Mouse (Mus musculus): ENCODE results near the gene Zscan26. TPM values are rescaled to one million over a fixed set of nuclear protein-coding genes. Genes with fewer than 3 reads are reported as not detected.
"Not testable (repeated sequence)": the region's sequence is repeated elsewhere in the genome, so short reads cannot be mapped to it uniquely, and the experiment has no call there.

The Zscan26 gene
- polyA plus RNA-seq, 1 experiment from 2014 or later = 22.9 TPM

DNA sequence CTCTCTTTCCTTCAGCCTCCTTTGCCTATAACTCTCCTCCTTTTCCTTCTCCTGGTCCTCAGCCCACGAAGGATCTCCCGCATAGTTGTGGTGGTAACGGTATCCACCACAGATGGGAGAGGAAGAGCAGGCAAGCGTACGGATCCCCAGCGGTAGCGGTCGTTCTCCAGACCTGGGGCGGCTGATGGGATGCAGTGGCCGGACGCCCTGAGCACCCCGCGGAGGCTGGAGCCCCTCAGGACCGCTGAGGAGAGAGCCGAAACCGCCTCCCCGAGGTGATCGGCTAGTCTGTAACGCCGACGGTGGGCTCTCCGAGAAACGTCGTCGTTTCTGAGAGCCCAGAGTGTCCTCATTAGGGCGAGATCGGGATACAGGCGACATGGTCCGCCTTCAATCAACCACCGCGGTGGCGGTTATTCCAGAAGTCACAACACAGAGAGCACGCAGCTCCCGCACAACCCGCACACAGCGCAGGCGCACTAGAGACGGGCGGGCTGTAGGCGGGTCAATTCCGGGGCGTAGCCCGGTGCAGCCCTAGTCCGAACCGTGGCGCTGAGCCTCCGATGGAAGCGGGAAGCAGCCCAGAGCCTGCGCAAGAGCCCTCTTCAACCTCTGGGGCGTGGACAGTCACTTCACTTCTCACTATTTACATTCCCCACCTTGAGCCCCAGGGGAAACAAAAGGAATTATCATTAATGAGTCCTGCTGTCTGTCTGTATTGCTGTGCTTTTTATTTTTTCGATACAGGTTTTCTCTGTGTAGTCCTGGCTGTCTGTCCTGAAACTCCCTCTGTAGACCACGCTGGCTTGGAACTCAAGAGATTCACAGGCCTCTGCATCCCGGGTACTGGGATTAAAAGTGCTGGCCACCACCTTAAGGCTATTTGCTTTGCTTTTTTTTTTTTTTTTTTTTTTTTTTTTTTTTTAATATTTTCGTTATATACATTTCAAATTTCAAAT lies 14.8 kb upstream of the Zscan26 start, which contains the start of gene Nkapl:
Nkapl (minus strand) TSS at position 449 of the 959 bp plus-strand sequence.
- Histone ChIP-seq H3K4me2 (replicated peaks; ENCODE audit: low read depth, low read length) (peak within 1 kb of the TSS; percentile 97), H3K9me3 (ENCODE audit: low read length) (no peaks in the 10 kb centered on the region), H3K27ac (ENCODE audit: low read length) (0 out of 2 replicates have a peak within 1 kb of the TSS, but pooled peaks have one; percentile 24), H3K27me3 (ENCODE audit: insufficient read depth, low read length) (peaks cover 12% of the 10 kb centered on the region), H3K36me3 (ENCODE audit: insufficient read depth, low read length) (no peaks in the 10 kb centered on the region), H3K4me1 (ENCODE audit: insufficient read depth, low read length) (0 out of 2 replicates have a peak, but pooled peaks cover 2% of the 10 kb centered on the region), H3K4me3 (ENCODE audit: low read length) (peak within 1 kb of the TSS; percentile 72), H3K9ac (replicated peaks; ENCODE audit: low read length) (peak within 1 kb of the TSS; percentile 81)
- ATAC-seq (ENCODE audit: low FRiP score, low TSS enrichment) = peak; percentile 100
- WGBS = under 1% methylated on average over 53 of the region's 54 CpGs

DNA sequence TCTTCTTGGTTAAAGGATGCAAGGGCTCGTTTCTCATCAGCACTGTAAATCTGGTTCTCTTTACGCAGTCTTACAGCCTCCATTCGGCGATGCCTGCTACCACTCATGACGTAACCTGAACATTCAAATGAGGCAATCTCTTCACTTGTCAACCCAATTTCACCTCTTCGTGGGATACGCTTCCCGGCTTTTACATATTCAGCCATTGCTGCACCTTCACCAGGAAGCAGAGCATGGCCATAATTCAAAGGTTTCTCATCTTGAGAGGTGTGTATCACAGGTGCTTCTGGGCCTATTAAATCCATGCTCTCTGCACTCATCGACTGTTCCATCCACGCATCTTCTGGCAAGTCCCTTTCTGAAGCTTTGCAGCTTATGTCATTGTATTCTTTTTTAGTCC lies 13.8 kb upstream of the Zscan26 start:
- WGBS = 86% methylated on average over 10 of the region's 10 CpGs
- H3K9me3 ChIP-seq (ENCODE audit: low read length) = no peaks in the 10 kb centered on the region
- 0 out of 2 replicates have a peak, but pooled peaks cover 2% of the 10 kb centered on the region for H3K4me1 ChIP-seq (ENCODE audit: insufficient read depth, low read length)
- no peak overlapping the region for H3K27ac ChIP-seq (ENCODE audit: low read length)
- no peaks in the 10 kb centered on the region for H3K36me3 ChIP-seq (ENCODE audit: insufficient read depth, low read length)
- ATAC-seq (ENCODE audit: low FRiP score, low TSS enrichment) = no peak
- H3K4me2 ChIP-seq (replicated peaks; ENCODE audit: low read depth, low read length) = no peak overlapping the region
- H3K27me3 ChIP-seq (ENCODE audit: insufficient read depth, low read length) = peaks cover 12% of the 10 kb centered on the region
- H3K4me3 ChIP-seq (ENCODE audit: low read length) = no peak overlapping the region
- H3K9ac ChIP-seq (replicated peaks; ENCODE audit: low read length) = no peak overlapping the region

DNA sequence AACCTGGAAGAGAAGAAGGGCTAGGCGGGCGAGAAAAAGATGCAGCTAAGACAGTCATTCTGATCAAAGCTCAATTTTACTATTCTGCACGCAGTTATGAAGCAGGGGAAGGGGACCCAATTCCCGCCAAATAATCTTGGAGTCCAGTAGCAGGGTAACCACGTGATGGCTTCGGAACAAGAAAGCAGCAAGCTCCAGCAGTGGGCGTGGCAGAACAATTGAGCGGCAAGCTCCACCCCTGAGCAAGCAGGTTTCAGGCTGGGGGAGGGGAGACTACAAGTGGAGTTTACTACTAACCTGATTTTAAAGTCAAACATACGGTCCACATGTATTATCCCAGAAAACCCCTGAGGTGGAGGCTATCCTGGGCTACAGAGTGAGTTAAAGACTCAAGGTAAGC lies 9.0 kb upstream of the Zscan26 start:
- not testable (repeated sequence) for H3K4me3 ChIP-seq (ENCODE audit: low read length); ATAC-seq (ENCODE audit: low FRiP score, low TSS enrichment)
- WGBS = 45% methylated on average over 9 of the region's 9 CpGs

DNA sequence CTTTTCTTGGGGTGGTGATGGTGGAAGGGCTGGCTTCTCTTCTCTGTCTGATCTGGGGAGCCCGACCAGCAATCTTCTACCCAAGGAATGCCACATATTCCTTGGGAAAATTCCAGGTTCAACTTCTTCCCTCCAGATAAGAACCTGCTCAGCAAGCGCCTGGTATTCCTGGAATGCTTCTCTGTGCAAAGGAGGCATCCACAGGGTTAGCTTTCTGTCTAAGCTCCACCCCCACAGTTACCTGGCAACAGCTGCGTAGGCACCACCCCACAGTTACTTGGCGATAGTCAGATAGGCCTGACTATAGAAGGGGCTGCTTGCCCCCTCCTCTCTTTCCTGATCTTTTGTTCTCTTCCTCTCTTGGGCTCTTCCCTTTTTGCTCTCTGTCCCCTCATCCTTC lies 2.8 kb upstream of the Zscan26 start:
- Histone ChIP-seq H3K4me3 (ENCODE audit: low read length) (no peak overlapping the region), H3K4me2 (replicated peaks; ENCODE audit: low read depth, low read length) (no peak overlapping the region), H3K27ac (ENCODE audit: low read length) (peak overlapping the region; percentile 34; the same call in 1 of the 2 replicates), H3K36me3 (ENCODE audit: insufficient read depth, low read length) (peaks cover 5% of the 10 kb centered on the region; the same call in 1 of the 2 replicates), H3K9ac (replicated peaks; ENCODE audit: low read length) (no peak overlapping the region), H3K9me3 (ENCODE audit: low read length) (no peaks in the 10 kb centered on the region), H3K4me1 (ENCODE audit: insufficient read depth, low read length) (peaks cover 10% of the 10 kb centered on the region), H3K27me3 (ENCODE audit: insufficient read depth, low read length) (no peaks in the 10 kb centered on the region; the same call in 1 of the 2 replicates)
- WGBS = 17% methylated on average over 4 of the region's 4 CpGs
- peak; percentile 82 for ATAC-seq (ENCODE audit: low FRiP score, low TSS enrichment)

More for the DNA sequence above, 9.0 kb upstream of the Zscan26 start:
- not testable (repeated sequence) for H3K4me1 ChIP-seq (ENCODE audit: insufficient read depth, low read length); H3K9ac ChIP-seq (replicated peaks; ENCODE audit: low read length); H3K27me3 ChIP-seq (ENCODE audit: insufficient read depth, low read length); H3K36me3 ChIP-seq (ENCODE audit: insufficient read depth, low read length); H3K27ac ChIP-seq (ENCODE audit: low read length); H3K9me3 ChIP-seq (ENCODE audit: low read length); H3K4me2 ChIP-seq (replicated peaks; ENCODE audit: low read depth, low read length)

DNA sequence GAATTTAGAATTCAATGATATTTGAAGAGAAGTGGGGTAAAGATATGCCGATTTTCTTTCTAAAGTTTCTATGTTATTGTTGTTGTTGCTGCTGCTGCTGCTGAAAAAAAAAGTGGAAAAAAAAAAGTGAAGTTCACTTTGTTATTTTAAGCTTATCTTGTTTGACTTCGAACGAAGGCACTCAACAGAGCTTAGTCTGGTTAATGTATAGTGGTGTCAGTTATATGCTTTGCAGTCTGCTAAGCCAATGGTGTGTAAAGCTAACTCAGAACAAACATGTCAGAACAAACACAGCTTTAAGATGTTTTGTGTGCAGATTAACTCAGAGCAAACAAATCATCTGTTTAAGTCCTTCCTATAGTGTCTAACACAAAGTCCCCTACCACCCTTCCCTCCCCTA lies 603 bp upstream of the Zscan26 start:
- no peak overlapping the region for H3K9ac ChIP-seq (replicated peaks; ENCODE audit: low read length)
- H3K4me3 ChIP-seq (ENCODE audit: low read length) = no peak overlapping the region
- H3K9me3 ChIP-seq (ENCODE audit: low read length) = no peaks in the 10 kb centered on the region
- no peaks in the 10 kb centered on the region; the same call in 1 of the 2 replicates for H3K27me3 ChIP-seq (ENCODE audit: insufficient read depth, low read length)
- H3K4me1 ChIP-seq (ENCODE audit: insufficient read depth, low read length) = peaks cover 10% of the 10 kb centered on the region
- peak; percentile 75; the same call in 1 of the 2 replicates for ATAC-seq (ENCODE audit: low FRiP score, low TSS enrichment)
- 73% methylated on average over 3 of the region's 3 CpGs for WGBS
- 0 out of 2 replicates have a peak overlapping the region, but pooled peaks have one; percentile 36 for H3K27ac ChIP-seq (ENCODE audit: low read length)
- peak overlapping the region; percentile 87; the same call in 1 of the 2 replicates for H3K4me2 ChIP-seq (replicated peaks; ENCODE audit: low read depth, low read length)
- peaks cover 6% of the 10 kb centered on the region; the same call in 1 of the 2 replicates for H3K36me3 ChIP-seq (ENCODE audit: insufficient read depth, low read length)

DNA sequence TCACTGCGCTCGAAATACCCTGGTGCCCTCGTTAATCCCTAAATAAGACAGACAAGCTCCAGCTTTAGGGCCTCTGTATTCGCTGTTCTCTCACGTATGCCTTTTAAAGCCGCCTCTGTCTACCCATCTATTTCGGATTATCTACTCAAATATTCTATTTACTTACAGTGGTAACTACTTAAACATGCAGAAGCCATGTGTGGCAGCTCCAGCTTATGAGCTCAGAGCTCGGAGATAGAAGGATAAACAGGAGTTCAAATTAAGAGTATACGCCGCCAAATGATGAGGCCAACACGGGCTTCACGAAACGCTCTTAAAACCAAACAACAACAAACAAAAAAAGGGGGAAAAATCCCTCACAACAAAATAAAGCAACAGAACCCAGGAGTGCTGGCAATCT lies 488 bp downstream of the Zscan26 start:
- ATAC-seq (ENCODE audit: low FRiP score, low TSS enrichment) = no peak
- WGBS = 2% methylated on average over 13 of the region's 13 CpGs
- Histone ChIP-seq H3K27me3 (ENCODE audit: insufficient read depth, low read length) (no peaks in the 10 kb centered on the region; the same call in 1 of the 2 replicates), H3K9ac (replicated peaks; ENCODE audit: low read length) (peak overlapping the region; percentile 88), H3K9me3 (ENCODE audit: low read length) (no peaks in the 10 kb centered on the region), H3K4me2 (replicated peaks; ENCODE audit: low read depth, low read length) (peak overlapping the region; percentile 87), H3K36me3 (ENCODE audit: insufficient read depth, low read length) (peaks cover 17% of the 10 kb centered on the region; the same call in 1 of the 2 replicates), H3K4me1 (ENCODE audit: insufficient read depth, low read length) (peaks cover 10% of the 10 kb centered on the region), H3K27ac (ENCODE audit: low read length) (peak overlapping the region; percentile 81; the same call in 1 of the 2 replicates), H3K4me3 (ENCODE audit: low read length) (peak overlapping the region; percentile 80)

DNA sequence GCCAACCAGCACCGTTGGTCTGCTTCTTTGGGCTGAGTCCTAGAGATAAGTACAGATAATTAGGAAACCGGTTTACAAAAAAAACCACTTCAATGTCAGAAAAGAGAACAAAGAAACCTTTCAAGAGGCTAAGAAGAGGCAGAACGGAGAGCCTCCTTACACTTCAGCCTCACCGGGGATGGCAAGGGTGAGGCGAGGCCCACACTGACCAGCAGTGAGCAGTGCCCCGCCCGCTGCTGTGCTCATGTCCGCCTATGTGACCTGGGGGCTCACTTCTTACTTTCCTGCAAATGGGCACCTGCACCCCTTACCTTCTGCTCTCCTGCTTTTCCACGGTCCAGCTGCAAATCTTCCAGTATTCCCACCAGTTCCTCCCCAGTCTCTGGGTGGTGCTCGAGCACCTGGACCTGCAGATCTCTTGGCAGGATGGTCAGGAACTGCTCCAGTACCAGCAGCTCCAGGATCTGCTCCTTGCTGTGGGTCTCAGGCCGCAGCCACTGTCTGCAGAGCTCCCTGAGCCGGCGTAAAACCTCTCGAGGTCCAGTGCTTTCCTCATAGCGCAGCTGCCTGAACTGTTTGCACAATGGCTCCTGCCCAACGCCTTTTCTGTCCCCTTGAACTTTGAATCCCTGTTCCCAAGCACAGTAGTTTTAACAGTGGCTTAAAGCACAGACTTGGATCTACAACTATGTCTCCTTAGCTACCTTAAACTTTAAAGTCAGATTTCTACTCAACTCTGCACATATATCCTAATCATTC lies 5.5 kb downstream of the Zscan26 start:
- Histone ChIP-seq H3K9ac (replicated peaks; ENCODE audit: low read length) (no peak overlapping the region), H3K4me1 (ENCODE audit: insufficient read depth, low read length) (peaks cover 10% of the 10 kb centered on the region), H3K4me2 (replicated peaks; ENCODE audit: low read depth, low read length) (no peak overlapping the region), H3K27ac (ENCODE audit: low read length) (no peak overlapping the region), H3K9me3 (ENCODE audit: low read length) (no peaks in the 10 kb centered on the region), H3K27me3 (ENCODE audit: insufficient read depth, low read length) (no peaks in the 10 kb centered on the region), H3K4me3 (ENCODE audit: low read length) (no peak overlapping the region), H3K36me3 (ENCODE audit: insufficient read depth, low read length) (peaks cover 60% of the 10 kb centered on the region)
- no peak for ATAC-seq (ENCODE audit: low FRiP score, low TSS enrichment)
- 87% methylated on average over 16 of the region's 16 CpGs for WGBS

DNA sequence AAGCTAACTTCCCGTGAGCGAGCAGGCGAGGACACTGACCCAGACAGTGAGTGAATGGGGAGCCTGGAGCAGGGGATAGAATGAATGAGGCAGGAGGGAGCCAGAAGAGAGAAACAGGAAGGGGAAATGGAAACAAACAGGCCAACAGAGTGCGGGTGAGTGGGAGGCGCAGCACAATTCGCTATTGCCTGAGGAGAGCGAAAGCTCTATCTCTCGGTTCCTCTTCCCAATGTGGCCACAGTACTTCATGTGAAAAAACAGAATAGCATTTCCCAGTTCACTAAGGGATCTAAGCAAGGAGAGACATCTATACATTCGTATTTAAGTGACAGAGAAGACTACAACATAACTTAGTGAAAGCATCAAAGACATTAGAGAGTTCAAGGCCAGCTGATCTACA lies 6.7 kb downstream of the Zscan26 start:
- Histone ChIP-seq H3K27me3 (ENCODE audit: insufficient read depth, low read length) (no peaks in the 10 kb centered on the region), H3K9me3 (ENCODE audit: low read length) (no peaks in the 10 kb centered on the region), H3K36me3 (ENCODE audit: insufficient read depth, low read length) (peaks cover 59% of the 10 kb centered on the region), H3K9ac (replicated peaks; ENCODE audit: low read length) (no peak overlapping the region), H3K4me2 (replicated peaks; ENCODE audit: low read depth, low read length) (no peak overlapping the region), H3K4me1 (ENCODE audit: insufficient read depth, low read length) (no peaks in the 10 kb centered on the region), H3K27ac (ENCODE audit: low read length) (no peak overlapping the region), H3K4me3 (ENCODE audit: low read length) (no peak overlapping the region)
- 90% methylated on average over 9 of the region's 9 CpGs for WGBS
- ATAC-seq (ENCODE audit: low FRiP score, low TSS enrichment) = no peak

DNA sequence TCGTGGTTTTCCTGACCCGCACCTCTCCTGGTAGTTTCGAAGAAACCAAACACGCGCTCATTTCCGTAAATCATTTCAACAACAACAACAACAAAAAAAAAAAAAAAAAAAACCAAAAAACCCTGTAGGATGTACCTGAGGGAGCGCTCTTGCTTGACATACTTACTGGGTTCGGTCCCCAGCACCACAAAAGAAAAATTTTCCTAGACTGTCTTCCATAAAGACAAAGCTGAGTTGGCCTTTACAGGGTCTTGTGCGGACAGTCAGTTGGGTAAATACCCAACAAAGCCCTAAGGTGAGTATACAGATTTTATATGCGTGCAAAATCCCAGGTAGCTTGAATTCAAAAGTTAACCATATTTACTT lies 12.3 kb downstream of the Zscan26 start:
- H3K27me3 ChIP-seq (ENCODE audit: insufficient read depth, low read length) = no peaks in the 10 kb centered on the region
- H3K36me3 ChIP-seq (ENCODE audit: insufficient read depth, low read length) = peaks cover 28% of the 10 kb centered on the region
- H3K4me2 ChIP-seq (replicated peaks; ENCODE audit: low read depth, low read length) = peak overlapping the region; percentile 61
- H3K4me3 ChIP-seq (ENCODE audit: low read length) = peak overlapping the region; percentile 63
- peak overlapping the region; percentile 88 for H3K27ac ChIP-seq (ENCODE audit: low read length)
- peak overlapping the region; percentile 82 for H3K9ac ChIP-seq (replicated peaks; ENCODE audit: low read length)
- peaks cover 4% of the 10 kb centered on the region; the same call in 1 of the 2 replicates for H3K4me1 ChIP-seq (ENCODE audit: insufficient read depth, low read length)
- no peaks in the 10 kb centered on the region for H3K9me3 ChIP-seq (ENCODE audit: low read length)
- WGBS = 16% methylated on average over 10 of the region's 10 CpGs
- peak; percentile 44; the same call in 1 of the 2 replicates for ATAC-seq (ENCODE audit: low FRiP score, low TSS enrichment)

Data from kidney, embryonic 16.5 days (tissue).